Mouse (Mus musculus) embryonic fibroblast, embryonic 13.5 days (primary cell): ENCODE results near the gene BC034090.

ENCODE experiments used
- CTCF ChIP-seq: IDR thresholded peaks from 2 replicates; pipeline ENCODE4 v1.5.1; 2011; ENCODE audit warnings: mild to moderate bottlenecking, control low read depth, low read length, moderate library complexity, borderline replicate concordance; ENCODE audit not compliant: insufficient read depth
- POLR2A ChIP-seq: IDR thresholded peaks from 2 replicates; pipeline ENCODE4 v1.6.1; 2011; ENCODE audit warnings: low read depth, mild to moderate bottlenecking, control low read depth, low read length, moderate library complexity

DNA sequence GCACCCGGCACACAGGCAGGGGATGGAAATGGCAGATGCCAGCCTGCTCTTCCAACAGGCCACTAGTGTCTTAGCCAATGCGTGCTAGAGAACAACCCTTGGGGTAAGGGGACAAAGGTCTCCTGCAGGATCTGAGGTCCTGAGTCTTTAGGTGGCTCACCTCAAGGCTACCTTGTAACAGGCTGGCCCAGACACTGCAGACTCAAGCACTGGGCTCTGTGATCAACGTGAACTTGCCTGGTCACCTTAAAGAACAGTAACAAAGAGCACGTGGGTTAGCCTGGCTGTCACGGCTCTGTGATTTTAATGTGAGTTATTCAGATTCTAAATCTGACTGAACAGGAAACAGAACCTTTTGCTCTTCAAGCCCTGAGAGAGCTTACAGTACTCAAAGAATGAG, 6.1 kb downstream of the BC034090 start:
- TF ChIP-seq CTCF = no peak
- TF ChIP-seq POLR2A = no peak
